In genomic region chr6:86439119-86439496, GRCm38 (mm10) we compare ENCODE assay signal across 1 mouse cellular context.
TF ChIP-seq lines count a peak whose summit lies in the region.

No protein-coding gene starts in this region.

TF ChIP-seq in MEL, 35 proteins besides CTCF, POLR2A, EP300 and RAD21 (continued from another document):
- TF ChIP-seq ZNF384 (IDR thresholded peaks at IDR 0.05; ENCODE audit: low read depth, low read length) (0 out of 2 replicates have a peak, but pooled peaks have one; percentile 9), NELFE (IDR thresholded peaks at IDR 0.05; ENCODE audit: low read depth, low read length) (no peak), JUND (IDR thresholded peaks at IDR 0.05; ENCODE audit: low read depth, low read length) (0 out of 2 replicates have a peak, but pooled peaks have one; percentile 3)
TF ChIP-seq in MEL: peak in this region for 3.
